In the genomic region with DNA sequence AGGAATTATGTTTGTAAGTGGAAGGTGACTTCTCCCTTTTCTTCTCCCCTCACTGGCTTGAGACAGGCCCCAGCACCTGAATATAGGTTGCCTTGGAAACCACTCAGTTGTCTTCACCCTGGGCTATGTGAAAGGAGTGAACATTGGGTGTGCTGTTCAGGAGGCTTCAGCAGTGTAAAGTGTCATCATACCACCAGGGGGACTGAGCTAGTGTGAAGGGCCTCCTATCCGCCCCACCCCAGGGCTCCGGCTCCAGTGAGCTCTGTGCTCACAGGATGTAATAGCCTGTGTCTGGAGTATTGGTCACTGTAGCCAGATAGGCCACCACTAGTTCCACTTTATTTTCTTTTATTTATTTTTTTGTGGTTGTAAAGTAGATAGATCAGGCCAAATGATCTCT, we compare ENCODE assay signal across 8 mouse cellular contexts. TPM values are rescaled to one million over a fixed set of nuclear protein-coding genes. Genes with fewer than 3 reads are reported as not detected.
DNase-seq lines count a peak whose midpoint lies in the region; ATAC-seq lines count a peak whose summit lies in the region.

No protein-coding gene starts in this region.

- peak; percentile 34 for DNase-seq in adrenal gland, postnatal 14 days
- DNase-seq in adrenal gland, postnatal 36 days: no peak
- DNase-seq in kidney, postnatal 14 days: peak; percentile 25
- no peak for DNase-seq in kidney, adult 8-10 months
- DNase-seq in ZHBTc4 (ENCODE audit: low read depth, low spot score): peak; percentile 82
- DNase-seq in urinary bladder, postnatal 36 days (ENCODE audit: low spot score in 2 of 2): no peak
- DNase-seq in gastrocnemius, postnatal 25 days: no peak

- peak; percentile 73 for ATAC-seq in megakaryocyte, adult 5-6 weeks (ENCODE audit: poor library complexity, severe bottlenecking)

RNA-seq across cellular contexts. Expression of a gene that starts 54.3 kb away (rescaled TPM):
- 5.3 and 5.7 TPM in 2 replicates for total RNA-seq in adrenal gland, postnatal 14 days (2021)
- total RNA-seq in adrenal gland, postnatal 36 days (2021): 1 to 10 TPM; 3.4 to 3.7 TPM
- not detected in 2 replicates for total RNA-seq in megakaryocyte, adult 5-6 weeks (2015)
- not detected in 2 replicates for total RNA-seq in megakaryocyte, adult 5-6 weeks (2017)
- 1 to 10 TPM; 2.5 to 5.8 TPM for total RNA-seq in gastrocnemius, postnatal 25 days (2021)

Comparison
In these comparisons a context has a peak if more than half of its experiments do, and no peak if none do; other contexts are left out.
1. DNase-seq: peak in adrenal gland, postnatal 14 days (single experiment), kidney, postnatal 14 days (single experiment) and ZHBTc4 (single experiment); none in adrenal gland, postnatal 36 days (0 of 2), kidney, adult 8-10 months (0 of 2), urinary bladder, postnatal 36 days (0 of 2) and gastrocnemius, postnatal 25 days (single experiment).